Mouse (Mus musculus) limb, embryonic 11.5 days (tissue): Measurements from ENCODE around the gene Tmem161b. TPM values are rescaled to one million over a fixed set of nuclear protein-coding genes. Genes with fewer than 3 reads are reported as not detected.

Experiments
- ATAC-seq: fragments of 200-750 bp; cut with Nextera tagmentation; 2 replicates; pipeline ENCODE4 v1.8.0; 2017; ENCODE audit warnings: low read depth; ENCODE audit not compliant: insufficient number of reproducible peaks, low FRiP score, low TSS enrichment
- DNase-seq: peaks from one replicate; pipeline ENCODE4 v3.0.0-alpha.2; 2015; ENCODE audit warnings: low spot score
- H3K27ac ChIP-seq: fragments of 300-500 bp; sonication (generic); replicated peaks from 2 replicates; pipeline ENCODE4 v1.5.1; 2014; ENCODE audit warnings: low read depth, mild to moderate bottlenecking, low read length
- H3K27me3 ChIP-seq: fragments of 300-500 bp; sonication (generic); 2 replicates; pipeline ENCODE4 v1.6.1; 2014; ENCODE audit warnings: mild to moderate bottlenecking, low read length, mixed read lengths; ENCODE audit not compliant: control insufficient read depth, insufficient read depth
- H3K36me3 ChIP-seq: fragments of 300-500 bp; sonication (generic); 2 replicates; pipeline ENCODE4 v1.6.1; 2014; ENCODE audit warnings: mild to moderate bottlenecking, low read length, moderate library complexity, mixed read lengths; ENCODE audit not compliant: control insufficient read depth, insufficient read depth
- H3K4me1 ChIP-seq: fragments of 300-500 bp; sonication (generic); 2 replicates; pipeline ENCODE4 v1.6.1; 2014; ENCODE audit warnings: low read length, mixed read lengths; ENCODE audit not compliant: control insufficient read depth, insufficient read depth
- H3K4me2 ChIP-seq: fragments of 300-500 bp; sonication (generic); 2 replicates; pipeline ENCODE4 v1.6.1; 2014; ENCODE audit warnings: low read depth, mild to moderate bottlenecking, moderate library complexity; ENCODE audit not compliant: severe bottlenecking
- H3K4me3 ChIP-seq: fragments of 300-500 bp; sonication (generic); 2 replicates; pipeline ENCODE4 v1.5.1; 2014; ENCODE audit warnings: low read depth, low read length
- H3K9ac ChIP-seq: fragments of 300-500 bp; sonication (generic); 2 replicates; pipeline ENCODE4 v1.6.1; 2014; ENCODE audit warnings: mild to moderate bottlenecking, low read length
- H3K9me3 ChIP-seq: fragments of 300-500 bp; sonication (generic); 2 replicates; pipeline ENCODE4 v1.6.1; 2016; ENCODE audit warnings: low read length; ENCODE audit not compliant: control insufficient read depth
- WGBS: fragments of 180-500 bp; shearing (Covaris S2); extraction: QIAGEN DNeasy Blood & Tissue Kit; methylation state at CpG from one replicate; pipeline ENCODE4 v1.1.7; 2014; 5-methylcytosine and 5-hydroxymethylcytosine counted together
- microRNA-seq: library from miRNA; unstranded; fragments of <30 nt; microRNA quantifications from one replicate; pipeline ENCODE4, GENCODE M21; 2016
- polyA plus RNA-seq: library from polyadenylated mRNA; unstranded; fragments of >200 nt; fragmentation: Nextera tagmentation; extraction: Ambion mirVana; gene quantifications from 2 replicates; pipeline ENCODE4 v1.2.1, GENCODE M21; 2014

Tmem161b gene
- polyA plus RNA-seq, 1 experiment from 2014 or later: 12.9 TPM

- ATAC-seq: peak; percentile 76
- 15% methylated on average over 2 of the region's 2 CpGs for WGBS
- H3K27ac ChIP-seq: no peak overlapping the region; the same call in 1 of the 2 replicates
These were observed 77.5 kb downstream of the Tmem161b start for GRCm38 (mm10) chr13:84299445-84300053.

GRCm38 (mm10) chr13:84343272-84343671 lies 121.2 kb downstream of the Tmem161b start:
- H3K4me1 ChIP-seq: no peaks in the 10 kb centered on the region
- ATAC-seq (no peak), DNase-seq (no peak)
- H3K27me3 ChIP-seq: peaks cover 32% of the 10 kb centered on the region
- no peak overlapping the region for H3K9ac ChIP-seq
- no peak overlapping the region for H3K27ac ChIP-seq
- H3K9me3 ChIP-seq: no peaks in the 10 kb centered on the region
- H3K36me3 ChIP-seq: no peaks in the 10 kb centered on the region
- WGBS: 13% methylated on average over 5 of the region's 5 CpGs
- no peak overlapping the region for H3K4me3 ChIP-seq
- H3K4me2 ChIP-seq: no peak overlapping the region

More at GRCm38 (mm10) chr13:84299445-84300053, 77.5 kb downstream of the Tmem161b start:
- H3K4me2 ChIP-seq: no peak overlapping the region
- no peaks in the 10 kb centered on the region for H3K36me3 ChIP-seq
- no peak overlapping the region for H3K9ac ChIP-seq
- no peaks in the 10 kb centered on the region for H3K9me3 ChIP-seq
- no peaks in the 10 kb centered on the region for H3K4me1 ChIP-seq
- DNase-seq: peak; percentile 31
- no peaks in the 10 kb centered on the region for H3K27me3 ChIP-seq
- no peak overlapping the region for H3K4me3 ChIP-seq

GRCm38 (mm10) chr13:84343691-84344495 lies 121.8 kb downstream of the Tmem161b start:
- H3K27ac ChIP-seq: no peak overlapping the region

GRCm38 (mm10) chr13:84344711-84345110 lies 122.6 kb downstream of the Tmem161b start:
- Histone ChIP-seq H3K4me1 (no peaks in the 10 kb centered on the region), H3K9ac (no peak overlapping the region), H3K4me2 (no peak overlapping the region), H3K27me3 (peaks cover 32% of the 10 kb centered on the region), H3K9me3 (no peaks in the 10 kb centered on the region), H3K36me3 (no peaks in the 10 kb centered on the region), H3K27ac (no peak overlapping the region), H3K4me3 (no peak overlapping the region)
- WGBS: 4% methylated on average over 7 of the region's 7 CpGs
- ATAC-seq (no peak), DNase-seq (peak; percentile 33)

More at GRCm38 (mm10) chr13:84343691-84344495, 121.8 kb downstream of the Tmem161b start:
- DNase-seq (peak; percentile 29), ATAC-seq (no peak)
- H3K36me3 ChIP-seq: no peaks in the 10 kb centered on the region
- H3K9ac ChIP-seq: no peak overlapping the region
- no peak overlapping the region for H3K4me3 ChIP-seq
- no peaks in the 10 kb centered on the region for H3K4me1 ChIP-seq
- no peaks in the 10 kb centered on the region for H3K9me3 ChIP-seq
- 2% methylated on average over 13 of the region's 13 CpGs for WGBS
- no peak overlapping the region for H3K4me2 ChIP-seq
- peaks cover 32% of the 10 kb centered on the region for H3K27me3 ChIP-seq

GRCm38 (mm10) chr13:84345114-84345513 lies 123.0 kb downstream of the Tmem161b start:
- Histone ChIP-seq H3K36me3 (no peaks in the 10 kb centered on the region), H3K9me3 (no peaks in the 10 kb centered on the region), H3K27ac (no peak overlapping the region), H3K4me1 (no peaks in the 10 kb centered on the region), H3K4me3 (no peak overlapping the region), H3K27me3 (peaks cover 32% of the 10 kb centered on the region), H3K9ac (no peak overlapping the region), H3K4me2 (no peak overlapping the region)
- ATAC-seq (no peak), DNase-seq (peak; percentile 58)
- 1% methylated on average over 8 of the region's 8 CpGs for WGBS

Small RNAs within 50 kb of the gene (microRNA-seq; reads per million reads assigned to microRNA genes)
- gene Gm24331: not detected
